Mouse (Mus musculus) forebrain, embryonic 15.5 days (tissue): ENCODE results near the gene Dop1b. TPM values are rescaled to one million over a fixed set of nuclear protein-coding genes. Genes with fewer than 3 reads are reported as not detected.
A peak's percentile ranks its signal among the peaks of the same experiment; 100 is the strongest.
"Not testable (repeated sequence)": the region's sequence is repeated elsewhere in the genome, so short reads cannot be mapped to it uniquely, and the experiment has no call there.

Source experiments
- ATAC-seq: fragments of 200-750 bp; cut with Nextera tagmentation; replicated peaks from 2 replicates; pipeline ENCODE4 v1.8.0; 2017; ENCODE audit warnings: mild to moderate bottlenecking, moderate TSS enrichment, moderate library complexity
- H3K27ac ChIP-seq: fragments of 300-500 bp; sonication (generic); replicated peaks from 2 replicates; pipeline ENCODE4 v1.5.1; 2015; ENCODE audit warnings: mild to moderate bottlenecking, inconsistent platforms
- H3K27me3 ChIP-seq: fragments of 300-500 bp; sonication (generic); 2 replicates; pipeline ENCODE4 v1.6.1; 2015; ENCODE audit warnings: inconsistent platforms
- H3K36me3 ChIP-seq: fragments of 300-500 bp; sonication (generic); 2 replicates; pipeline ENCODE4 v1.6.1; 2015; ENCODE audit warnings: mild to moderate bottlenecking, inconsistent platforms
- H3K4me1 ChIP-seq: fragments of 300-500 bp; sonication (generic); 2 replicates; pipeline ENCODE4 v1.6.1; 2015; ENCODE audit warnings: inconsistent platforms
- H3K4me2 ChIP-seq: fragments of 300-500 bp; sonication (generic); replicated peaks from 2 replicates; pipeline ENCODE4 v1.6.1; 2015; ENCODE audit warnings: mild to moderate bottlenecking, inconsistent platforms
- H3K4me3 ChIP-seq: fragments of 300-500 bp; sonication (generic); 2 replicates; pipeline ENCODE4 v1.5.1; 2015; ENCODE audit warnings: mild to moderate bottlenecking, inconsistent platforms
- H3K9ac ChIP-seq: fragments of 300-500 bp; sonication (generic); replicated peaks from 2 replicates; pipeline ENCODE4 v1.6.1; 2015; ENCODE audit warnings: mild to moderate bottlenecking, inconsistent platforms
- H3K9me3 ChIP-seq: fragments of 300-500 bp; sonication (generic); 2 replicates; pipeline ENCODE4 v1.6.1; 2016; ENCODE audit warnings: inconsistent platforms
- WGBS: fragments of 180-500 bp; shearing (Covaris S2); methylation state at CpG from one replicate; pipeline ENCODE4 v1.1.7; 2015; ENCODE audit warnings: mixed read lengths; 5-methylcytosine and 5-hydroxymethylcytosine counted together
- polyA plus RNA-seq: library from polyadenylated mRNA; unstranded; fragments of >200 nt; fragmentation: Nextera tagmentation; extraction: Ambion mirVana; gene quantifications from 2 replicates; pipeline ENCODE4 v1.2.1, GENCODE M21; 2015

The Dop1b gene
- 26.2 and 27.3 TPM in 2 replicates for polyA plus RNA-seq

DNA sequence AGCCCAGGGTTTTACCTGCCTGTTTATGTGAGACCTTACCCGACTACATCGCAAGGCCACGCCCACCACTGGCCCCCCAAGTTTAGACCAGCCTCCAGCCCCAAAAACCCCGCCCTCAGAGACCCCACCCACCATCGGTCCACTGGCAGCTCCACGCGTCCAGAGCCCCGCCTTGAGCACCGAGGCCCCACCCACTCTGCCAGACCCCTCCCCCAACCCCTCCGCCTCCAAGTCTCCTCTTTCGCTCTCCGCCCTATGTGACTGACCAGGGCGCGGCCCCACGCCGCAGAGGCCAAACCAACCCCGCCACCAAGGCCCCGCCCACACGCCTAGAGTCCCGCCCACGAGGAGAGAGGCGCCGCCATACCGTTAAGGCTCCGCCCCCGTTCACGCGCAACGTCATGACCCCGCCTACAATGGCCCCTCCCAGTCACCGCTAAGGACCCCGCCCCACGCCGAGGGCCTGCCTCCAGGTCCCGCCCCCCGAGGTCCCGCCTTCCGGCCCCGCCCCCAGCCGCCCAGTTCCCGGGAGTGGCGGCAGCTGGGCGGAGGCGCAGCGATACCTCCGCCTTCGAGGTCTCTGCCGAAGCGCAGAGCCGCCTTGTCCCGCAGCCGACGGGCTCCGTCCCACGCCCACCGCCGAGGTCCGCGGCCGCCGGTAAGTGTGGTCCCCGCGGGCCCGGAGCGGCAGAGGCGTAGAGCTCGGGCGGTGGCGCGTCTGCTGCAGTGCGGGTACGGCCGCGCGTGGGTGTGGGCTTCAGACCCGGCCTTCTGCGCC lies at the start of gene Dop1b:
Dop1b (plus strand) TSS at position 494 of the 778 bp plus-strand sequence.
- Histone ChIP-seq H3K9me3 (no peaks in the 10 kb centered on the region), H3K4me3 (peak within 1 kb of the TSS; percentile 72), H3K9ac (peak within 1 kb of the TSS; percentile 75), H3K27ac (peak within 1 kb of the TSS; percentile 68), H3K4me2 (peak within 1 kb of the TSS; percentile 70), H3K27me3 (peaks cover 7% of the 10 kb centered on the region), H3K36me3 (no peaks in the 10 kb centered on the region), H3K4me1 (peaks cover 16% of the 10 kb centered on the region)
- under 1% methylated on average over 73 of the region's 77 CpGs for WGBS
- ATAC-seq, result peak; percentile 86

DNA sequence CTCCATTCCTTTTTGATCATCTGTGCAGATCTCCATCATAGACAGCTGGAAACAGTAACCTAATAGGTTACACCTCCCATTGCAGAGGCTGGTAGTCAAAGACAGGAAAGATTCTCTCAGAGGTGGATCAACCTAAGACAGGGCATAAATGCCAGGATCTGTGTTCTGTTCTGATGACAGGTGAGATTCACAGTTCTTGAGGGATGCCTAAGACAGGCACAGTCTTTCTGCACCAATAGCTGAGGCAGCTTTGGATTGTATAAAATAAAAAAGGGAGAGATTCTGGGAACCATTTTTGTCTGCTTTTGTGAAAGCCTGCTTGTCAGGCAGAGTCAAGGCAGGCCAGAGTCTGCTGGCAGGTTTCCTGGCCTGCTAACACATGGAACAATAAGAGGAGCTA lies 43.7 kb upstream of the Dop1b start:
- H3K4me3 ChIP-seq, result no peak overlapping the region
- 0 out of 2 replicates have a peak, but pooled peaks cover 12% of the 10 kb centered on the region for H3K9me3 ChIP-seq
- no peaks in the 10 kb centered on the region for H3K27me3 ChIP-seq
- no peaks in the 10 kb centered on the region for H3K4me1 ChIP-seq
- ATAC-seq, result no peak
- H3K36me3 ChIP-seq, result no peaks in the 10 kb centered on the region
- no peak overlapping the region for H3K4me2 ChIP-seq
- H3K27ac ChIP-seq, result no peak overlapping the region
- no peak overlapping the region for H3K9ac ChIP-seq

DNA sequence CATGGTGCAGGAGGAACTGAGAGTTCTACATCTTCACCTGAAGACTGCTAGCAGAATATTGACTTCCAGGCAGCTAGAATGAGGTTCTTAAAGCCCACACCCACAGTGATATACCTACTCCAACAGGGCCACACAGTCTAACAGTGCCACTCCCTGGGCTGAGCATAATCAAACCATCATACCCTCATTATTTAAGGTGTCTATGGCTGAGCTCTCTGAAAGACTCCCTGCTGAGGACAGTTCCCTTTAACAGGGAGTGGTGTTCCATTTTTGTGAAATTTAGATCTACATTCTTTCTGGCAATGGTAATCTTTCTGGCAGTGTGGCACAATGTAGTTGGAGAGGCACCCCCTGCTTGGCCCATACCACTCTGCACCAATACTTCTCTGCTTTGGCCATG lies 42.2 kb upstream of the Dop1b start:
- no peak overlapping the region for H3K4me3 ChIP-seq
- H3K9me3 ChIP-seq, result 0 out of 2 replicates have a peak, but pooled peaks cover 12% of the 10 kb centered on the region
- H3K4me2 ChIP-seq, result no peak overlapping the region
- no peak overlapping the region for H3K27ac ChIP-seq
- H3K27me3 ChIP-seq, result no peaks in the 10 kb centered on the region
- H3K9ac ChIP-seq, result no peak overlapping the region
- no peaks in the 10 kb centered on the region for H3K36me3 ChIP-seq
- H3K4me1 ChIP-seq, result no peaks in the 10 kb centered on the region
- no peak for ATAC-seq

DNA sequence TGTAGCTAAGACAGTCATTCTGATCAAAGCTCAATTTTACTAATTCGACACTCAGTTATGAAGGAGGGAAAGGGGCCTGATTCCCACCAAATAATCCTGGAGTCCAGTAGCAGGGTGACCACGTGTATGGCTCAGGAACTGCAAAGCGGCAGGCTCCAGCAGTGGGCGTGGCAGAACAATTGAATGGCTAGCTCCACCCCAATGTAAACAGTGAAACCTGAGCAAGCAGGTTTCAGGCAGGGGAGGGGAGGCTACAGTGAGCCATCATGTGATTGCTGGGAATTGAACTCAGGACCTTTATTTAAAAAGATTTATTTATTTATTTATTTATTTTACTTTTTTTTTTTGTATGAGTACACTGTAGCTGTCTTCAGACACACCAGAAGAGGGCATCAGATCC lies 41.2 kb upstream of the Dop1b start:
- not testable (repeated sequence) for H3K4me1 ChIP-seq, H3K27ac ChIP-seq, ATAC-seq, H3K4me3 ChIP-seq, H3K36me3 ChIP-seq, H3K9ac ChIP-seq, H3K27me3 ChIP-seq, H3K4me2 ChIP-seq
- WGBS, result 35% methylated on average over 4 of the region's 4 CpGs
- H3K9me3 ChIP-seq, result 0 out of 2 replicates have a peak, but pooled peaks cover 12% of the 10 kb centered on the region

DNA sequence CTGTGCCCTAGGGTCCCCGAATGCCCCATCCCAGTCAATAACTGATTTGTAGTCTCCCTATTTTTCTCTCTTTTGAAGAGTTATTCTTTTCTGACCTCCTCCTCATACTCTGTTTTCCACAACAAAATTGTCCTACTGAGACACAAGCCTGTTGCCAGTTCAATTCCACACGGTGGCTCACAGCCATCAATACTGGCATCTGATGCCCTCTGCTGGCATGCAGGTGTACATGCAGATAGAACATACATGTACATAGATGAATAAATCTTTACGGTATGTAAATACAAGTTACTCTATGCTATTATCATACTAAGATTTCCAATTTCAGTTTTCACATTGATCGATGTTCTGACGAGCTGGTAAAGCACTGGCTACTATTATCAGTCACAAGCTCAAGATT lies 40.6 kb upstream of the Dop1b start:
- 0 out of 2 replicates have a peak, but pooled peaks cover 12% of the 10 kb centered on the region for H3K9me3 ChIP-seq
- no peak for ATAC-seq
- H3K36me3 ChIP-seq, result no peaks in the 10 kb centered on the region
- H3K27me3 ChIP-seq, result no peaks in the 10 kb centered on the region
- H3K4me3 ChIP-seq, result no peak overlapping the region
- no peak overlapping the region for H3K27ac ChIP-seq
- no peak overlapping the region for H3K4me2 ChIP-seq
- H3K9ac ChIP-seq, result no peak overlapping the region
- H3K4me1 ChIP-seq, result no peaks in the 10 kb centered on the region
- WGBS, result 93% methylated on average over 5 of the region's 5 CpGs

DNA sequence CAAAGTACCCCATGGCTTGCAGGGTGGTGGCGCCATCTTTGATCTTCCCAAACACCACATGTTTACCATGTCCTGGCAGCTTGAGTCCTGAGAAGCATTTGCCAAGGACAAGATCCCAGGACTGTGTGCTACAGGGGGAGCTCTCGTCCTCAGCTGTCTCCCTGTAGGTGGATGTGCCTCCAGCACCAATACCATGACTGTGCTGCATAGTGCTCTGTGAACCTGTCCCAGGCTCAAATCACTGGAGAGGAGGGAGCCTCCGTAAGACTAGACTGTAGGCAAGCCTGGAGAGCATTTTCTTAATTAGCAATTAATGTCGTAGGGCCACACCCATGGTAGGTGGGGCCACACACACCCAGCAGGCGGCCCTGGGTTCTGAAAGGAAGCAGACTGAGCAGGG lies 35.3 kb upstream of the Dop1b start:
- WGBS, result 84% methylated on average over 5 of the region's 5 CpGs
- no peak for ATAC-seq

DNA sequence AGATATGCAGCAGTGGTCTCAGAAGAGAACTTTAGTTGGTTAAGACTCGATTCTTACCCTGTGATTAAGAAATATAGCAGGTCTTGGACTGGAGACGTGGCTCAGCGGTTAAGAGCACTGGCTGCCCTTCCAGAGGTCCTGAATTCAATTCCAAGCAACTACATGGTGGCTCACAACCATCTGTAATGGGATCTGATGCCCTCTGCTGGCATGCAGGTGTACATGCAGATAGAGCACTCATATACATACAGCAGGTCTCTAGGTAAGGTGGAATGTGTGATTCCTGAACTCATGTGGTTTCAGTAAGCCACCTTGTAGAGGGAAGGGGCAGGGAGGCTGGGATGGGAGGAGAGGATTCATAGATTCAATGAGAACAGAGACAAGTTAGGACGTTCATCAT lies 33.5 kb upstream of the Dop1b start:
- peaks cover 8% of the 10 kb centered on the region for H3K4me1 ChIP-seq
- H3K4me2 ChIP-seq, result no peak overlapping the region
- H3K27me3 ChIP-seq, result peaks cover 27% of the 10 kb centered on the region
- H3K9me3 ChIP-seq, result no peaks in the 10 kb centered on the region
- no peaks in the 10 kb centered on the region for H3K36me3 ChIP-seq
- H3K4me3 ChIP-seq, result no peak overlapping the region
- H3K27ac ChIP-seq, result no peak overlapping the region
- no peak overlapping the region for H3K9ac ChIP-seq
- no peak for ATAC-seq
- WGBS, result 83% methylated on average over 4 of the region's 4 CpGs

More for the DNA sequence above, 35.3 kb upstream of the Dop1b start:
- Histone ChIP-seq H3K4me2 (no peak overlapping the region), H3K4me3 (no peak overlapping the region), H3K27ac (no peak overlapping the region), H3K27me3 (peaks cover 8% of the 10 kb centered on the region), H3K9ac (no peak overlapping the region), H3K4me1 (no peaks in the 10 kb centered on the region), H3K36me3 (no peaks in the 10 kb centered on the region), H3K9me3 (no peaks in the 10 kb centered on the region)

DNA sequence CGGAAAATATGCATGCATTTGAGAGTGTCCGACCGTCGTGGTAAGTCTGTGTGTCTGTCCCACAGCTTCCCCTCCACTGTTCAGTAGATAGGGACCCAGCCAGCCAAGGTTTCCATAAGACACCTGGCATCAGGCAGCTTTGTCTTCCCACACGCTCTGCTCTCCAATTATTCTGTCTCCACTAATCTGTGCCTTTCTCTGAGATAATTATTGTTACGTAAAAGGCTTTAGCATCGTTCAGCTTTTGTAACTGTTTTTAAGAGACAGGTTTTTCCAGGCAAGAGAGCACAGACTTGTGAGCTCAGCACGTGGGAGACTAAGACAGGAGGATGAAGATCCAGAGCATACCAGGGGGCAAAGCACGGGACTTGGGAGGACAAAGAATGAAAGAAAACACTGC lies 32.5 kb upstream of the Dop1b start:
- peaks cover 35% of the 10 kb centered on the region for H3K27me3 ChIP-seq
- no peak overlapping the region for H3K9ac ChIP-seq
- ATAC-seq, result no peak

DNA sequence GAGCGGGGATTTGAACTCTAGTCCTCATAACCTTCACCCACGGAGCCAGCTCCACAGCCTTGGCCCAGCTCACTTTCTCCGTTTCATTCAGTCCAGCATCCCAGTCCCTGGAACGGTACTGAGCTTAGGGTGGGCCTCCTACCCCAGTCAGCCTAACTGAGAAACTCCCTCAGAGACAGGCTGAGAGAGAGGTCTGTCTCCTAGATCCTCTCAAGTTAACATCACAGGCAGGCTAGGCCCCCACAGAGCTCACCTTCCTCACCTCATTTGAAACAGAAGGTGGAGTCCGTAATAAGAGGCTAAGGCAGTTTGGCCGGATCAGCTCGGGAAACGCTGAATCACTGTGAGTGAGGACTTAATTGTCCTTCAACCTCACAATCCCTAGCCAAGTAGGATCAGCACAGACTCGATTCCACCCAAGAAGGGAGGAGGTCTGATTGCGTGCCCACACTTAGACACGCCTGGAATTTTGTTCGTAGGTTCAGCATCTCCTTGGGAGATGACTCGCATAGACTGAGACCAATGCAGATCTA lies 29.5 kb upstream of the Dop1b start:
- peaks cover 50% of the 10 kb centered on the region for H3K27me3 ChIP-seq
- peak; percentile 11 for ATAC-seq
- no peak overlapping the region for H3K27ac ChIP-seq
- no peaks in the 10 kb centered on the region for H3K9me3 ChIP-seq
- no peak overlapping the region; the same call in 1 of the 2 replicates for H3K4me3 ChIP-seq
- no peak overlapping the region for H3K9ac ChIP-seq
- H3K4me1 ChIP-seq, result peaks cover 19% of the 10 kb centered on the region
- 27% methylated on average over 13 of the region's 13 CpGs for WGBS
- no peaks in the 10 kb centered on the region for H3K36me3 ChIP-seq
- H3K4me2 ChIP-seq, result peak overlapping the region; percentile 64; the same call in 1 of the 2 replicates

More for the DNA sequence above, 32.5 kb upstream of the Dop1b start:
- Histone ChIP-seq H3K9me3 (no peaks in the 10 kb centered on the region), H3K4me2 (no peak overlapping the region), H3K4me1 (peaks cover 18% of the 10 kb centered on the region), H3K36me3 (no peaks in the 10 kb centered on the region), H3K27ac (no peak overlapping the region), H3K4me3 (no peak overlapping the region)
- WGBS, result 42% methylated on average over 9 of the region's 9 CpGs

DNA sequence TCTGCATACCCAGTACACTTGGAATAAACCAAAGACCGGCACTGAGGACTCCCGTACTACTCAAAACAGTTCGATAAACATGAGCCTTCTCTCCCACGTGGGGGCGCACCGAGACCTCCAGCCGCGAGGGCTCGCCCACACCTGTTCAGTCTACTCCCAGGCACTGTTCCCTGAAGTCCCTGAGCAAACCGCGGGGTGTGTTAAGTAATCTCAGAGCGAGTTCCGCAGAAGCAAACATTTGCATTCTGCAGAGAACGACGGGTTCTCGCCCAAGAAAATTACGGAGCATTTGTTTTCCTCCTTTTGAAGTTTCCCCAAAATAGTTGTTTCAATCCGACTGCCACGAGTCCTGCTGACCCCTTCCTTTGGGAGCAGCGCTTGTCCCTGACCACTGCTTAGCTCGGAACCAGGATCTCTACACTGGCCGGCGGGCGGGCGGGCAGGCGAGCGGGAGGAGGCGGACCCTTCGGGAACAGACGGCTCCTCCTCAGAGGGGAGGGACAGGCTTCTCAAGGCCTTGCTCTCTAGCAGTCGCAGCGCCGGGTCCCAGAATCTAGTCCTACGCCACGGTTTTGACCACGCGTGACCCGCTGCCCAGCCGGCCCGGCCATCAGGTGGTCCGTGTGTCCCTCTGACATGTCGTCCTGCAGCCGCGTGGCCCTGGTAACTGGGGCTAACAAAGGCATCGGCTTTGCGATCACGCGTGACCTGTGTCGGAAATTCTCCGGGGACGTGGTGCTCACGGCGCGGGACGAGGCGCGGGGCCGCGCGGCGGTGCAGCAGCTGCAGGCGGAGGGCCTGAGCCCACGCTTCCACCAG lies 28.8 kb upstream of the Dop1b start, which contains the start of gene Cbr3:
Cbr3 (plus strand) TSS at position 527 of the 819 bp plus-strand sequence.
- Histone ChIP-seq H3K4me3 (peak within 1 kb of the TSS; percentile 39), H3K9me3 (no peaks in the 10 kb centered on the region), H3K9ac (peak within 1 kb of the TSS; percentile 38), H3K27ac (no peak within 1 kb of the TSS), H3K4me1 (peaks cover 19% of the 10 kb centered on the region), H3K36me3 (no peaks in the 10 kb centered on the region), H3K27me3 (peaks cover 50% of the 10 kb centered on the region), H3K4me2 (peak within 1 kb of the TSS; percentile 64)
- under 1% methylated on average over 63 of the region's 63 CpGs for WGBS
- peak; percentile 72 for ATAC-seq

DNA sequence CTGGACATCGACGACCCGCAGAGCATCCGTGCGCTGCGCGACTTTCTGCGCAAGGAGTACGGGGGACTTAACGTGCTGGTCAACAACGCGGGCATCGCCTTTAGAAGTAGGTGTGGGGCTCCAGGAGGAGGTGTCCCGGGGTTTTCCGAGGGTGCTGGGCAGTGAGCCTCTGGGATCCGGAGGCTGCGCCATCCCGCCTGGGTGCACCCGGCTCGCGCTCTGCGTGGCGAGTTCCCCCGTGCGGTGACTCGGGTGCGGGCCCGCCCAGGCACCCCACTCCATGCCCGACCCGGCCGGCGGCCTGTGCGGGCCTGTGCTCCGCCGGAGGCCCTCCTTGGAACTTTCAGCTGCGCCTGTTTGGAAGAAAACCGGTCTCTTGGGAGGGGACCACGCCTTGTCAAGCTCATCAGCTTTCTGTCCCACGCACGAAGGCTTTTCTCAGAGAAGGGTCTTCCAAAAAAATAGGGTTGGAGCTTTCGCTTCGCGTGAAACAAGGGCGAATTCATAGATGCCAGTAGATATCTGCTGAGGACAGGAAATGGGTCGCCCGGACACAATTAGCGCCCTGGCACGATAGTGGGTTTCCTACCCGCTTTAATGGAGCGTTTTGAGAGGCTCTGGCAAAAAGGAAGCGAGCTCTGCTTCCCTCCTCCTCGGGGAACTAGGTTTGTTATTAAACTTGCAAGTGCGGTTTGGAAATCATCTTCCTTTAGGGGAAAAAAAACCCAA lies 28.0 kb upstream of the Dop1b start:
- Histone ChIP-seq H3K4me2 (peak overlapping the region; percentile 64), H3K27me3 (peaks cover 50% of the 10 kb centered on the region), H3K4me3 (peak overlapping the region; percentile 39), H3K9ac (peak overlapping the region; percentile 38), H3K4me1 (peaks cover 19% of the 10 kb centered on the region), H3K36me3 (no peaks in the 10 kb centered on the region), H3K9me3 (no peaks in the 10 kb centered on the region), H3K27ac (no peak overlapping the region)
- WGBS, result 1% methylated on average over 53 of the region's 53 CpGs
- peak; percentile 35 for ATAC-seq
